Mouse (Mus musculus) liver, postnatal 0 days (tissue): ENCODE measurements around the gene Wasf2. TPM values are rescaled to one million over a fixed set of nuclear protein-coding genes. Genes with fewer than 3 reads are reported as not detected.

ENCODE experiments used
- ATAC-seq: fragments of 200-750 bp; cut with Nextera tagmentation; 2 replicates; pipeline ENCODE4 v1.8.0; 2017; ENCODE audit warnings: mild to moderate bottlenecking, moderate library complexity
- DNase-seq: peaks from one replicate; pipeline ENCODE4 v3.0.0-alpha.2; 2016
- H3K27ac ChIP-seq: fragments of 300-500 bp; sonication (generic); 2 replicates; pipeline ENCODE4 v1.5.1; 2014; ENCODE audit warnings: antibody characterized with exemption, moderate library complexity, mild to moderate bottlenecking, low read depth
- H3K27me3 ChIP-seq: fragments of 300-500 bp; sonication (generic); 2 replicates; pipeline ENCODE4 v1.6.1; 2014; ENCODE audit warnings: low read length, control low read depth, mixed read lengths; ENCODE audit not compliant: insufficient read depth
- H3K36me3 ChIP-seq: fragments of 300-500 bp; sonication (generic); replicated peaks from 2 replicates; pipeline ENCODE4 v1.6.1; 2014; ENCODE audit warnings: mild to moderate bottlenecking, control low read depth, low read length, moderate library complexity, mixed read lengths; ENCODE audit not compliant: insufficient read depth
- H3K4me1 ChIP-seq: fragments of 300-500 bp; sonication (generic); 2 replicates; pipeline ENCODE4 v1.6.1; 2014; ENCODE audit warnings: antibody characterized with exemption, mild to moderate bottlenecking, control low read depth; ENCODE audit not compliant: insufficient read depth
- H3K4me2 ChIP-seq: fragments of 300-500 bp; sonication (generic); 2 replicates; pipeline ENCODE4 v1.6.1; 2014; ENCODE audit warnings: low read depth, mild to moderate bottlenecking, low read length, moderate library complexity, mixed read lengths
- H3K4me3 ChIP-seq: fragments of 300-500 bp; sonication (generic); 2 replicates; pipeline ENCODE4 v1.5.1; 2014; ENCODE audit warnings: low read depth, low read length
- H3K9ac ChIP-seq: fragments of 300-500 bp; sonication (generic); replicated peaks from 2 replicates; pipeline ENCODE4 v1.6.1; 2014; ENCODE audit warnings: mild to moderate bottlenecking, moderate library complexity
- H3K9me3 ChIP-seq: fragments of 300-500 bp; sonication (generic); 2 replicates; pipeline ENCODE4 v1.6.1; 2016; ENCODE audit warnings: mild to moderate bottlenecking, control low read depth, low read length, mixed read lengths
- CTCF ChIP-seq: sonication (generic); IDR thresholded peaks from 2 replicates; pipeline ENCODE4 v1.5.1; 2016; ENCODE audit warnings: antibody characterized with exemption, low read depth
- EP300 ChIP-seq: IDR thresholded peaks from 2 replicates; pipeline ENCODE4 v1.6.1; 2016; ENCODE audit warnings: antibody characterized with exemption, low read depth, mild to moderate bottlenecking
- whole genome bisulfite sequencing: fragments of 180-500 bp; shearing (Covaris S2); extraction: QIAGEN DNeasy Blood & Tissue Kit; methylation state at CpG from one replicate; pipeline ENCODE4 v1.1.7; 2014; ENCODE audit not compliant: insufficient replicate concordance; 5-methylcytosine and 5-hydroxymethylcytosine counted together
- polyA plus RNA-seq: library from polyadenylated mRNA; unstranded; fragments of >200 nt; fragmentation: Nextera tagmentation; extraction: Ambion mirVana; gene quantifications from 2 replicates; pipeline ENCODE4 v1.2.1, GENCODE M21; 2015

Wasf2 gene
- polyA plus RNA-seq, 1 experiment from 2014 or later = 43.1 TPM

GRCm38 (mm10) chr4:133162196-133162595 lies 31.9 kb downstream of the Wasf2 start:
- H3K27ac ChIP-seq = no peak overlapping the region
- H3K9ac ChIP-seq = no peak overlapping the region
- H3K27me3 ChIP-seq = no peaks in the 10 kb centered on the region
- H3K36me3 ChIP-seq = peaks cover 21% of the 10 kb centered on the region
- 56% methylated on average over 6 of the region's 6 CpGs for WGBS
- no peak for DNase-seq
- H3K9me3 ChIP-seq = no peaks in the 10 kb centered on the region
- H3K4me3 ChIP-seq = no peak overlapping the region
- no peak overlapping the region for H3K4me2 ChIP-seq
- no peak for ATAC-seq
- peaks cover 24% of the 10 kb centered on the region for H3K4me1 ChIP-seq
- TF ChIP-seq EP300 (no peak), CTCF (no peak)

- H3K27ac ChIP-seq = no peak overlapping the region
- WGBS = 76% methylated on average over 9 of the region's 9 CpGs
Measured at GRCm38 (mm10) chr4:133166773-133167172, 36.5 kb downstream of the Wasf2 start.

GRCm38 (mm10) chr4:133169237-133170055 lies 39.1 kb downstream of the Wasf2 start:
- peaks cover 46% of the 10 kb centered on the region for H3K4me1 ChIP-seq
- peaks cover 10% of the 10 kb centered on the region for H3K36me3 ChIP-seq
- no peaks in the 10 kb centered on the region for H3K27me3 ChIP-seq
- H3K4me3 ChIP-seq = no peak overlapping the region
- DNase-seq = peak; percentile 48
- H3K27ac ChIP-seq = peak overlapping the region; percentile 95
- H3K4me2 ChIP-seq = peak overlapping the region; percentile 52
- ATAC-seq = peak; percentile 64
- no peak for TF ChIP-seq CTCF
- TF ChIP-seq EP300 = no peak
- 40% methylated on average over 10 of the region's 10 CpGs for WGBS
- H3K9ac ChIP-seq = 0 out of 2 replicates have a peak overlapping the region, but pooled peaks have one; percentile 26
- H3K9me3 ChIP-seq = no peaks in the 10 kb centered on the region

More at GRCm38 (mm10) chr4:133166773-133167172, 36.5 kb downstream of the Wasf2 start:
- H3K4me1 ChIP-seq = peaks cover 31% of the 10 kb centered on the region
- peaks cover 13% of the 10 kb centered on the region for H3K36me3 ChIP-seq
- TF ChIP-seq EP300 (no peak), CTCF (no peak)
- H3K4me3 ChIP-seq = no peak overlapping the region
- ATAC-seq = no peak
- no peak overlapping the region for H3K9ac ChIP-seq
- H3K9me3 ChIP-seq = no peaks in the 10 kb centered on the region
- DNase-seq = no peak
- H3K4me2 ChIP-seq = no peak overlapping the region
- no peaks in the 10 kb centered on the region for H3K27me3 ChIP-seq

GRCm38 (mm10) chr4:133170056-133170524 lies 39.8 kb downstream of the Wasf2 start:
- Histone ChIP-seq H3K4me3 (no peak overlapping the region), H3K4me1 (peaks cover 49% of the 10 kb centered on the region), H3K9ac (0 out of 2 replicates have a peak overlapping the region, but pooled peaks have one; percentile 26), H3K36me3 (peaks cover 7% of the 10 kb centered on the region), H3K27ac (peak overlapping the region; percentile 95), H3K4me2 (peak overlapping the region; percentile 52), H3K27me3 (no peaks in the 10 kb centered on the region), H3K9me3 (no peaks in the 10 kb centered on the region)
- 37% methylated on average over 3 of the region's 3 CpGs for WGBS
- TF ChIP-seq EP300 = no peak; the same call in 1 of the 2 replicates
- no peak for TF ChIP-seq CTCF
- ATAC-seq (peak; percentile 65), DNase-seq (peak; percentile 38)

- no peaks in the 10 kb centered on the region for H3K27me3 ChIP-seq
- peaks cover 54% of the 10 kb centered on the region for H3K4me1 ChIP-seq
- H3K36me3 ChIP-seq = peaks cover 5% of the 10 kb centered on the region; the same call in 1 of the 2 replicates
- TF ChIP-seq EP300 = no peak
- no peak for TF ChIP-seq CTCF
- H3K9me3 ChIP-seq = no peaks in the 10 kb centered on the region
- peak overlapping the region; percentile 6; the same call in 1 of the 2 replicates for H3K9ac ChIP-seq
- peak overlapping the region; percentile 22 for H3K4me2 ChIP-seq
- H3K27ac ChIP-seq = peak overlapping the region; percentile 95
- ATAC-seq = no peak
- no peak for DNase-seq
- no peak overlapping the region for H3K4me3 ChIP-seq
Measured at GRCm38 (mm10) chr4:133170616-133171015, 40.3 kb downstream of the Wasf2 start.

GRCm38 (mm10) chr4:133172451-133172850 lies 42.1 kb downstream of the Wasf2 start:
- Histone ChIP-seq H3K27ac (0 out of 2 replicates have a peak overlapping the region, but pooled peaks have one; percentile 8), H3K4me3 (no peak overlapping the region), H3K36me3 (peaks cover 12% of the 10 kb centered on the region), H3K9ac (no peak overlapping the region), H3K4me1 (peaks cover 53% of the 10 kb centered on the region), H3K27me3 (no peaks in the 10 kb centered on the region), H3K9me3 (no peaks in the 10 kb centered on the region), H3K4me2 (no peak overlapping the region)
- TF ChIP-seq CTCF (no peak), EP300 (no peak)
- 85% methylated on average over 4 of the region's 4 CpGs for WGBS
- ATAC-seq (no peak), DNase-seq (no peak)
